Mouse (Mus musculus): ENCODE results near the gene Setdb2. TPM values are rescaled to one million over a fixed set of nuclear protein-coding genes. Genes with fewer than 3 reads are reported as not detected.
"Not testable (repeated sequence)": the region's sequence is repeated elsewhere in the genome, so short reads cannot be mapped to it uniquely, and the experiment has no call there.

Gene Setdb2
- polyA plus RNA-seq, 1 experiment from 2014 or later: 8.6 TPM

GRCm38 (mm10) chr14:59440039-59440438 lies 645 bp downstream of the Setdb2 start:
- 18% methylated on average over 7 of the region's 7 CpGs for WGBS
- no peak overlapping the region for H3K27ac ChIP-seq (replicated peaks; ENCODE audit: low read depth, low read length)
- H3K36me3 ChIP-seq (ENCODE audit: control insufficient read depth, insufficient read depth, low read length): no peaks in the 10 kb centered on the region
- no peaks in the 10 kb centered on the region for H3K9me3 ChIP-seq (ENCODE audit: control insufficient read depth, low read length)
- H3K27me3 ChIP-seq (ENCODE audit: control insufficient read depth, insufficient read depth, low read length): no peaks in the 10 kb centered on the region
- peak overlapping the region; percentile 79 for H3K9ac ChIP-seq (replicated peaks; ENCODE audit: low read length)
- H3K4me1 ChIP-seq (ENCODE audit: control insufficient read depth, insufficient read depth, low read length): peaks cover 5% of the 10 kb centered on the region
- no peak for DNase-seq
- peak overlapping the region; percentile 80 for H3K4me3 ChIP-seq (replicated peaks; ENCODE audit: low read depth, low read length)
- no peak for ATAC-seq (ENCODE audit: low FRiP score, low TSS enrichment)
- peak overlapping the region; percentile 90 for H3K4me2 ChIP-seq (ENCODE audit: low read length)

- DNase-seq (no peak), ATAC-seq (ENCODE audit: low FRiP score, low TSS enrichment) (no peak)
- Histone ChIP-seq H3K4me2 (ENCODE audit: low read length) (no peak overlapping the region), H3K9ac (replicated peaks; ENCODE audit: low read length) (no peak overlapping the region), H3K9me3 (ENCODE audit: control insufficient read depth, low read length) (no peaks in the 10 kb centered on the region), H3K27ac (replicated peaks; ENCODE audit: low read depth, low read length) (no peak overlapping the region), H3K4me1 (ENCODE audit: control insufficient read depth, insufficient read depth, low read length) (peaks cover 5% of the 10 kb centered on the region), H3K4me3 (replicated peaks; ENCODE audit: low read depth, low read length) (no peak overlapping the region), H3K27me3 (ENCODE audit: control insufficient read depth, insufficient read depth, low read length) (no peaks in the 10 kb centered on the region), H3K36me3 (ENCODE audit: control insufficient read depth, insufficient read depth, low read length) (no peaks in the 10 kb centered on the region)
- 95% methylated on average over 2 of the region's 2 CpGs for WGBS
These were observed 2.2 kb downstream of the Setdb2 start for GRCm38 (mm10) chr14:59438505-59438904.

DNA sequence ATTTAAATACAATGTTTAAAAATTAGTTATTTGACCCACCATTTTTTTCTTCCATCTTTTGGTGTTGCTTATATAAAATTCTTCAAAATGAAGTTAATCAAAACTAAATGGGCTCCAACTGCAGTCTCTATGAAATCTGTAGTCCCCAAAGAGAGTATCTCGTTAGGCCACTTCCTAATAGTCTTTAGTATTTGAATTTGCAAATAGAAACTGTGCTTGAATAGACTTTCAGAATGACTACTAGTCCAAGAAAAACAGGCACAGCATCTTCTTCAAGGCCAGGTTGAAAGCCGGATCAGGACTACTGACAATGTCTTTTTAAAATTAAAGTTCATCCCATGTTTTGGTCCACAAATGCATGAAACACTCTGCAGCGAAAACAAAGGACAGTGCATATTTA lies 3.3 kb downstream of the Setdb2 start:
- H3K27ac ChIP-seq (replicated peaks; ENCODE audit: low read depth, low read length): no peak overlapping the region
- no peak overlapping the region for H3K4me2 ChIP-seq (ENCODE audit: low read length)
- H3K9ac ChIP-seq (replicated peaks; ENCODE audit: low read length): no peak overlapping the region
- WGBS: 91% methylated on average over 3 of the region's 3 CpGs
- no peak overlapping the region for H3K4me3 ChIP-seq (replicated peaks; ENCODE audit: low read depth, low read length)
- peaks cover 5% of the 10 kb centered on the region for H3K4me1 ChIP-seq (ENCODE audit: control insufficient read depth, insufficient read depth, low read length)
- no peak for ATAC-seq (ENCODE audit: low FRiP score, low TSS enrichment)
- no peak for DNase-seq
- no peaks in the 10 kb centered on the region for H3K27me3 ChIP-seq (ENCODE audit: control insufficient read depth, insufficient read depth, low read length)
- H3K9me3 ChIP-seq (ENCODE audit: control insufficient read depth, low read length): no peaks in the 10 kb centered on the region
- no peaks in the 10 kb centered on the region for H3K36me3 ChIP-seq (ENCODE audit: control insufficient read depth, insufficient read depth, low read length)

DNA sequence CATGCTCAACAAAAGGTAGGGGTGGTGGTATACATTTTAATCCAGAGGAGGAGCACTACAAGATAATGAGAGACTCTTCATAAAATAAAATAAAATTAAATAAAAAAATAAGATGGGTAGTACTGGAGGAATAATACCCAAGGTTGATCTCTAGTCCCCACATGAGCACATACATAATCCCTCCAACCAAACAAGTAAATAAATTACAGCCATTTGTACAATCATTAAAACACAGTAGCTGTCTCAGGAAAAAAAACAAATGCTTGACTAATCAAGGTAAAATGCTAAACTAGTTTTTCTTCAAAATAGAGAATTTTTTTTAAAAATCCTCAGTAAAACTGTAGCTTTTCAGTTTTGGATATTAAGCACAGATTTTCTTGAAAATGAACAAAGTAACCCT lies 5.5 kb downstream of the Setdb2 start:
- Histone ChIP-seq H3K4me2 (ENCODE audit: low read length) (no peak overlapping the region), H3K27me3 (ENCODE audit: control insufficient read depth, insufficient read depth, low read length) (no peaks in the 10 kb centered on the region), H3K4me3 (replicated peaks; ENCODE audit: low read depth, low read length) (no peak overlapping the region), H3K36me3 (ENCODE audit: control insufficient read depth, insufficient read depth, low read length) (no peaks in the 10 kb centered on the region), H3K4me1 (ENCODE audit: control insufficient read depth, insufficient read depth, low read length) (peaks cover 5% of the 10 kb centered on the region), H3K27ac (replicated peaks; ENCODE audit: low read depth, low read length) (no peak overlapping the region), H3K9me3 (ENCODE audit: control insufficient read depth, low read length) (no peaks in the 10 kb centered on the region), H3K9ac (replicated peaks; ENCODE audit: low read length) (no peak overlapping the region)
- DNase-seq: no peak
- no peak for ATAC-seq (ENCODE audit: low FRiP score, low TSS enrichment)

DNA sequence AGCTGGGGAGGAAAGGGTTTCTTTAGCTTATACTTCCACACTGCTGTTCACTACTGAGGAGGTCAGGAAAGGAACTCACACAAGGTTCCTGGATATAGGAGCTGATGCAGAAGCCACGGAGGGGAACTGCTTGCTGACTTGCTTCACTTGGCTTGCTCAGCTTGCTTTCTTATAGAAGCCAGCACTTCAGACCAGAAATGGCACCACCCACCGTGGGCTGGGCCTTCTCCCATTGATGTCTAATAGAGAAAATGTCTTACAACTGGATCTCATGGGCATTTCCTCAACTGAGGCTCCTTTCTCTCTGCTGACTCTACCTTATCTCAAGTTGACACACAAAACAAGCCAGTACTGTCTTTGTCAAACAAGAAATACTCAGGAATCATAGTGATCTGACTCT lies 6.8 kb downstream of the Setdb2 start:
- H3K27me3 ChIP-seq (ENCODE audit: control insufficient read depth, insufficient read depth, low read length): no peaks in the 10 kb centered on the region
- no peaks in the 10 kb centered on the region for H3K4me1 ChIP-seq (ENCODE audit: control insufficient read depth, insufficient read depth, low read length)
- no peak overlapping the region for H3K4me3 ChIP-seq (replicated peaks; ENCODE audit: low read depth, low read length)
- H3K9me3 ChIP-seq (ENCODE audit: control insufficient read depth, low read length): no peaks in the 10 kb centered on the region
- no peak overlapping the region for H3K9ac ChIP-seq (replicated peaks; ENCODE audit: low read length)
- DNase-seq: no peak
- no peak overlapping the region for H3K27ac ChIP-seq (replicated peaks; ENCODE audit: low read depth, low read length)
- no peak overlapping the region for H3K4me2 ChIP-seq (ENCODE audit: low read length)
- no peaks in the 10 kb centered on the region for H3K36me3 ChIP-seq (ENCODE audit: control insufficient read depth, insufficient read depth, low read length)
- 74% methylated on average over 2 of the region's 2 CpGs for WGBS
- no peak for ATAC-seq (ENCODE audit: low FRiP score, low TSS enrichment)

DNA sequence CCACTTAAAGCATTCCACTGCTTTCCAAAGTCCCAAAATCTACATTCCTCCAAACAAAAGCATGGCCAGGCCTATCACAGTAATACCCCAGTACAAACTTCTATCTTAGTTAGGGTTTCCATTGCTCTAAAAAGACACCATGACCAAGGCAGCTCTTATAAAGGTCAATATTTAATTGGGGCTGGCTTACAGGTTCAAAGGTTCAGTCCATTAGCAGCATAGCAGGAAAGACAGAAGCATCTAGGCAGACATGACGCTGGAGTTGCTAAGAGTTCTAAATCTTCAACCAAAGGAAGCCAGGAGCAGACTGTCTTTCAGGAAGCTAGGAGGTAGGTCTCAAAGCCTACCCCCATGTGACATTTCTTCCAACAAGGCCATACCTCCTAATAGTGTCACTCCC lies 10.1 kb downstream of the Setdb2 start:
- Histone ChIP-seq H3K4me3 (replicated peaks; ENCODE audit: low read depth, low read length) (no peak overlapping the region), H3K4me2 (ENCODE audit: low read length) (no peak overlapping the region), H3K27ac (replicated peaks; ENCODE audit: low read depth, low read length) (no peak overlapping the region), H3K4me1 (ENCODE audit: control insufficient read depth, insufficient read depth, low read length) (no peaks in the 10 kb centered on the region), H3K9ac (replicated peaks; ENCODE audit: low read length) (no peak overlapping the region), H3K27me3 (ENCODE audit: control insufficient read depth, insufficient read depth, low read length) (no peaks in the 10 kb centered on the region), H3K9me3 (ENCODE audit: control insufficient read depth, low read length) (no peaks in the 10 kb centered on the region), H3K36me3 (ENCODE audit: control insufficient read depth, insufficient read depth, low read length) (no peaks in the 10 kb centered on the region)
- 81% methylated on average over 1 of the region's 1 CpGs for WGBS
- no peak for ATAC-seq (ENCODE audit: low FRiP score, low TSS enrichment)
- no peak for DNase-seq

- H3K36me3 ChIP-seq (ENCODE audit: control insufficient read depth, insufficient read depth, low read length): no peaks in the 10 kb centered on the region; the same call in 1 of the 2 replicates
- H3K9ac ChIP-seq (replicated peaks; ENCODE audit: low read length): no peak overlapping the region
- ATAC-seq (ENCODE audit: low FRiP score, low TSS enrichment): no peak
- no peak overlapping the region for H3K27ac ChIP-seq (replicated peaks; ENCODE audit: low read depth, low read length)
- no peak for DNase-seq
- H3K4me3 ChIP-seq (replicated peaks; ENCODE audit: low read depth, low read length): no peak overlapping the region
- no peaks in the 10 kb centered on the region for H3K4me1 ChIP-seq (ENCODE audit: control insufficient read depth, insufficient read depth, low read length)
- no peaks in the 10 kb centered on the region for H3K9me3 ChIP-seq (ENCODE audit: control insufficient read depth, low read length)
- WGBS: 89% methylated on average over 11 of the region's 11 CpGs
- H3K27me3 ChIP-seq (ENCODE audit: control insufficient read depth, insufficient read depth, low read length): no peaks in the 10 kb centered on the region
- H3K4me2 ChIP-seq (ENCODE audit: low read length): no peak overlapping the region
These were observed 17.6 kb downstream of the Setdb2 start for GRCm38 (mm10) chr14:59422912-59423663.

GRCm38 (mm10) chr14:59418171-59418570 lies 22.5 kb downstream of the Setdb2 start:
- Histone ChIP-seq H3K36me3 (ENCODE audit: control insufficient read depth, insufficient read depth, low read length) (no peaks in the 10 kb centered on the region; the same call in 1 of the 2 replicates), H3K4me1 (ENCODE audit: control insufficient read depth, insufficient read depth, low read length) (no peaks in the 10 kb centered on the region), H3K4me3 (replicated peaks; ENCODE audit: low read depth, low read length) (no peak overlapping the region), H3K27me3 (ENCODE audit: control insufficient read depth, insufficient read depth, low read length) (no peaks in the 10 kb centered on the region), H3K4me2 (ENCODE audit: low read length) (no peak overlapping the region), H3K9me3 (ENCODE audit: control insufficient read depth, low read length) (no peaks in the 10 kb centered on the region), H3K27ac (replicated peaks; ENCODE audit: low read depth, low read length) (no peak overlapping the region), H3K9ac (replicated peaks; ENCODE audit: low read length) (no peak overlapping the region)
- WGBS: 88% methylated on average over 4 of the region's 4 CpGs
- ATAC-seq (ENCODE audit: low FRiP score, low TSS enrichment): no peak
- DNase-seq: no peak

DNA sequence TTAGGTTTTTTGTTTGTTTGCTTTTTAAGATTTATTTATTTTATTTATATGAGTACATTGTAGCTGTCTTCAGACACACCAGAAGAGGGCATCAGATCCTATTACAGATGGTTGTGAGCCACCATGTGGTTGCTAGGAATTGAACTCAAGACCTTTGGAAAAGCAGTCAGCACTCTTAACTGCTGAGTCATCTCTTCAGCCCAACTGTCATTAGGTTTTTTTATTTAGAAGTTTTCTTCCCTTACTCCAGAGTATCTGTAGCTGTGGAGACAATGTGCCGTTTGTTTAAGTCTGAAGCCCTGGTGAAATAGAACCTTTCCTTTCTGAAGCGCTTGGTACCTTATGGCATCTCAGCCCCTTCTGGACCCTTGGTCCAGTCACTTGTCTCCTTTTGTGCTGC lies 25.7 kb downstream of the Setdb2 start:
- 99% methylated on average over 2 of the region's 2 CpGs for WGBS
- DNase-seq; H3K4me3 ChIP-seq (replicated peaks; ENCODE audit: low read depth, low read length); H3K9me3 ChIP-seq (ENCODE audit: control insufficient read depth, low read length); H3K36me3 ChIP-seq (ENCODE audit: control insufficient read depth, insufficient read depth, low read length); H3K27ac ChIP-seq (replicated peaks; ENCODE audit: low read depth, low read length); H3K4me1 ChIP-seq (ENCODE audit: control insufficient read depth, insufficient read depth, low read length); H3K4me2 ChIP-seq (ENCODE audit: low read length); ATAC-seq (ENCODE audit: low FRiP score, low TSS enrichment); H3K9ac ChIP-seq (replicated peaks; ENCODE audit: low read length); H3K27me3 ChIP-seq (ENCODE audit: control insufficient read depth, insufficient read depth, low read length): not testable (repeated sequence)

Measured in midbrain, embryonic 14.5 days (tissue).